Mouse (Mus musculus) midbrain, embryonic 14.5 days (tissue): ENCODE results near the gene Jak3. TPM values are rescaled to one million over a fixed set of nuclear protein-coding genes. Genes with fewer than 3 reads are reported as not detected.
"Not testable (repeated sequence)": the region's sequence is repeated elsewhere in the genome, so short reads cannot be mapped to it uniquely, and the experiment has no call there.

Source experiments
- ATAC-seq: fragments of 200-750 bp; cut with Nextera tagmentation; 2 replicates; pipeline ENCODE4 v1.8.0; 2017; ENCODE audit warnings: moderate number of reproducible peaks, moderate library complexity; ENCODE audit not compliant: low FRiP score, low TSS enrichment
- DNase-seq: peaks from one replicate; pipeline ENCODE4 v3.0.0-alpha.2; 2015
- H3K27ac ChIP-seq: fragments of 300-500 bp; sonication (generic); replicated peaks from 2 replicates; pipeline ENCODE4 v1.5.1; 2014; ENCODE audit warnings: mild to moderate bottlenecking, low read depth, low read length, moderate library complexity
- H3K27me3 ChIP-seq: fragments of 300-500 bp; sonication (generic); 2 replicates; pipeline ENCODE4 v1.6.1; 2014; ENCODE audit warnings: low read length, control low read depth, mixed read lengths; ENCODE audit not compliant: control insufficient read depth, insufficient read depth
- H3K36me3 ChIP-seq: fragments of 300-500 bp; sonication (generic); 2 replicates; pipeline ENCODE4 v1.6.1; 2014; ENCODE audit warnings: low read length, control low read depth; ENCODE audit not compliant: control insufficient read depth, insufficient read depth
- H3K4me1 ChIP-seq: fragments of 300-500 bp; sonication (generic); 2 replicates; pipeline ENCODE4 v1.6.1; 2014; ENCODE audit warnings: mild to moderate bottlenecking, antibody characterized with exemption, low read length, control low read depth; ENCODE audit not compliant: control insufficient read depth, insufficient read depth
- H3K4me2 ChIP-seq: fragments of 300-500 bp; sonication (generic); 2 replicates; pipeline ENCODE4 v1.6.1; 2014; ENCODE audit warnings: mild to moderate bottlenecking, low read length, moderate library complexity
- H3K4me3 ChIP-seq: fragments of 300-500 bp; sonication (generic); replicated peaks from 2 replicates; pipeline ENCODE4 v1.5.1; 2014; ENCODE audit warnings: low read depth, low read length
- H3K9ac ChIP-seq: fragments of 300-500 bp; sonication (generic); replicated peaks from 2 replicates; pipeline ENCODE4 v1.6.1; 2014; ENCODE audit warnings: mild to moderate bottlenecking, low read length, moderate library complexity
- H3K9me3 ChIP-seq: fragments of 300-500 bp; sonication (generic); 2 replicates; pipeline ENCODE4 v1.6.1; 2016; ENCODE audit warnings: low read length, control low read depth, mixed read lengths; ENCODE audit not compliant: control insufficient read depth
- WGBS: fragments of 180-500 bp; shearing (Covaris S2); extraction: QIAGEN DNeasy Blood & Tissue Kit; methylation state at CpG from one replicate; pipeline ENCODE4 v1.1.7; 2014; 5-methylcytosine and 5-hydroxymethylcytosine counted together
- polyA plus RNA-seq: library from polyadenylated mRNA; unstranded; fragments of >200 nt; fragmentation: Nextera tagmentation; extraction: Ambion mirVana; gene quantifications from 2 replicates; pipeline ENCODE4 v1.2.1, GENCODE M21; 2014

Jak3 gene
- polyA plus RNA-seq, 1 experiment from 2014 or later, result 3.6 TPM

GRCm38 (mm10) chr8:71702923-71703322 lies 26.8 kb downstream of the Jak3 start:
- Histone ChIP-seq H3K4me3 (no peak overlapping the region), H3K4me2 (no peak overlapping the region), H3K9ac (no peak overlapping the region), H3K36me3 (no peaks in the 10 kb centered on the region), H3K4me1 (no peaks in the 10 kb centered on the region), H3K27ac (no peak overlapping the region), H3K27me3 (peaks cover 32% of the 10 kb centered on the region), H3K9me3 (no peaks in the 10 kb centered on the region)
- ATAC-seq, result no peak
- DNase-seq, result no peak
- whole genome bisulfite sequencing, result 78% methylated on average over 3 of the region's 3 CpGs

GRCm38 (mm10) chr8:71703400-71703799 lies 27.3 kb downstream of the Jak3 start:
- not testable (repeated sequence) for H3K4me3 ChIP-seq, ATAC-seq, H3K9me3 ChIP-seq, H3K27ac ChIP-seq, H3K9ac ChIP-seq, H3K4me2 ChIP-seq, H3K36me3 ChIP-seq, DNase-seq, H3K4me1 ChIP-seq
- H3K27me3 ChIP-seq, result peaks cover 32% of the 10 kb centered on the region

- Histone ChIP-seq H3K9me3 (no peaks in the 10 kb centered on the region), H3K27me3 (peaks cover 6% of the 10 kb centered on the region; the same call in 1 of the 2 replicates), H3K4me2 (no peak overlapping the region), H3K4me3 (no peak overlapping the region), H3K27ac (no peak overlapping the region), H3K9ac (no peak overlapping the region), H3K4me1 (peaks cover 7% of the 10 kb centered on the region; the same call in 1 of the 2 replicates), H3K36me3 (peaks cover 36% of the 10 kb centered on the region)
- DNase-seq (peak; percentile 71), ATAC-seq (no peak)
- 39% methylated on average over 8 of the region's 8 CpGs for WGBS
These were observed 31.8 kb downstream of the Jak3 start for GRCm38 (mm10) chr8:71707874-71708273.

- DNase-seq (no peak), ATAC-seq (peak; percentile 25)
- Histone ChIP-seq H3K4me3 (no peak overlapping the region), H3K4me2 (no peak overlapping the region), H3K4me1 (peaks cover 7% of the 10 kb centered on the region; the same call in 1 of the 2 replicates), H3K9ac (no peak overlapping the region), H3K27me3 (0 out of 2 replicates have a peak, but pooled peaks cover 3% of the 10 kb centered on the region), H3K27ac (no peak overlapping the region), H3K36me3 (peaks cover 50% of the 10 kb centered on the region), H3K9me3 (no peaks in the 10 kb centered on the region)
- 43% methylated on average over 25 of the region's 25 CpGs for WGBS
These were observed 33.2 kb downstream of the Jak3 start for GRCm38 (mm10) chr8:71709134-71709799.

- Histone ChIP-seq H3K9ac (0 out of 2 replicates have a peak overlapping the region, but pooled peaks have one; percentile 26), H3K27me3 (0 out of 2 replicates have a peak, but pooled peaks cover 3% of the 10 kb centered on the region), H3K27ac (no peak overlapping the region), H3K4me3 (no peak overlapping the region; the same call in 1 of the 2 replicates), H3K9me3 (no peaks in the 10 kb centered on the region), H3K36me3 (peaks cover 56% of the 10 kb centered on the region), H3K4me1 (peaks cover 7% of the 10 kb centered on the region; the same call in 1 of the 2 replicates), H3K4me2 (peak overlapping the region; percentile 47)
- peak; percentile 70 for ATAC-seq
- 19% methylated on average over 25 of the region's 25 CpGs for WGBS
- peak; percentile 92 for DNase-seq
These were observed 33.8 kb downstream of the Jak3 start for GRCm38 (mm10) chr8:71709800-71710446.

- ATAC-seq, result no peak
These were observed 35.5 kb downstream of the Jak3 start for GRCm38 (mm10) chr8:71711574-71711973.

GRCm38 (mm10) chr8:71715531-71715930 lies 39.4 kb downstream of the Jak3 start:
- H3K36me3 ChIP-seq, result peaks cover 71% of the 10 kb centered on the region
- no peaks in the 10 kb centered on the region for H3K27me3 ChIP-seq
- 60% methylated on average over 8 of the region's 8 CpGs for WGBS

More at GRCm38 (mm10) chr8:71711574-71711973, 35.5 kb downstream of the Jak3 start:
- no peak for DNase-seq
- H3K27me3 ChIP-seq, result 0 out of 2 replicates have a peak, but pooled peaks cover 3% of the 10 kb centered on the region
- H3K36me3 ChIP-seq, result peaks cover 71% of the 10 kb centered on the region
- H3K4me1 ChIP-seq, result peaks cover 7% of the 10 kb centered on the region; the same call in 1 of the 2 replicates
- H3K4me3 ChIP-seq, result no peak overlapping the region
- no peak overlapping the region for H3K4me2 ChIP-seq
- H3K27ac ChIP-seq, result no peak overlapping the region
- no peak overlapping the region for H3K9ac ChIP-seq
- 85% methylated on average over 2 of the region's 2 CpGs for WGBS
- no peaks in the 10 kb centered on the region for H3K9me3 ChIP-seq

GRCm38 (mm10) chr8:71716561-71717053 lies 40.5 kb downstream of the Jak3 start:
- peaks cover 37% of the 10 kb centered on the region for H3K4me1 ChIP-seq
- H3K36me3 ChIP-seq, result peaks cover 64% of the 10 kb centered on the region
- DNase-seq, result no peak
- no peak overlapping the region for H3K4me2 ChIP-seq
- H3K27me3 ChIP-seq, result no peaks in the 10 kb centered on the region
- H3K9ac ChIP-seq, result no peak overlapping the region
- H3K27ac ChIP-seq, result no peak overlapping the region
- H3K9me3 ChIP-seq, result no peaks in the 10 kb centered on the region
- ATAC-seq, result no peak
- H3K4me3 ChIP-seq, result no peak overlapping the region
- 90% methylated on average over 13 of the region's 13 CpGs for WGBS

More at GRCm38 (mm10) chr8:71715531-71715930, 39.4 kb downstream of the Jak3 start:
- no peak overlapping the region for H3K4me2 ChIP-seq
- DNase-seq (peak; percentile 36), ATAC-seq (no peak)
- no peak overlapping the region for H3K27ac ChIP-seq
- no peak overlapping the region for H3K9ac ChIP-seq
- peaks cover 27% of the 10 kb centered on the region for H3K4me1 ChIP-seq
- H3K4me3 ChIP-seq, result no peak overlapping the region
- H3K9me3 ChIP-seq, result no peaks in the 10 kb centered on the region
